Mouse (Mus musculus): Measurements from ENCODE around the gene Scube3. TPM values are rescaled to one million over a fixed set of nuclear protein-coding genes. Genes with fewer than 3 reads are reported as not detected.

The Scube3 gene
- polyA plus RNA-seq, 1 experiment, result not detected

GRCm38 (mm10) chr17:28120460-28120859 is 21.5 kb upstream of the Scube3 start:
- Histone ChIP-seq H3K4me3 (ENCODE audit: insufficient read depth, low read depth, low read length) (no peak overlapping the region), H3K27ac (replicated peaks; ENCODE audit: low read depth, low read length) (no peak overlapping the region), H3K4me1 (ENCODE audit: control insufficient read depth, insufficient read depth, insufficient read length, low read length) (no peaks in the 10 kb centered on the region)

DNA sequence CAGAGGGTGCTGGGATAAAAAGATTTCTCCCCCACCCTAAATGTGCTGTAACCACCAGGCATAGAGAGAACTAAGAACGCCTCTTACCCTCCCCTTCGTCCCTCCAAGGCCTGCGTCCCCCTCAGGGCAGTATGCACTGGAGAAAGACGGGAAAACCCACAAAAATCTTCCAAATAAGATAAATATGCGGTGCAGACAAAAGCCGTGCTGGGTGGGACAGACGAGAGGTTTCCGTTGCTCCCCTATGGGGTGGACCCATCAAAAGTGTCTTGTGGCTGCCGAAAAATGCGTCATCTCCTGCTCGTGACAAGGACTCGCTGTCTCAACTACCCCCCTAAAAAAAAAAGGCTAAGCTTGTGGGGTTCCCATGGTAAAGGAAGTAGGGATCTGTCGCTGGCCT is 19.0 kb upstream of the Scube3 start:
- H3K27ac ChIP-seq (replicated peaks; ENCODE audit: low read depth, low read length), result no peak overlapping the region
- no peaks in the 10 kb centered on the region for H3K4me1 ChIP-seq (ENCODE audit: control insufficient read depth, insufficient read depth, insufficient read length, low read length)
- H3K4me3 ChIP-seq (ENCODE audit: insufficient read depth, low read depth, low read length), result no peak overlapping the region

DNA sequence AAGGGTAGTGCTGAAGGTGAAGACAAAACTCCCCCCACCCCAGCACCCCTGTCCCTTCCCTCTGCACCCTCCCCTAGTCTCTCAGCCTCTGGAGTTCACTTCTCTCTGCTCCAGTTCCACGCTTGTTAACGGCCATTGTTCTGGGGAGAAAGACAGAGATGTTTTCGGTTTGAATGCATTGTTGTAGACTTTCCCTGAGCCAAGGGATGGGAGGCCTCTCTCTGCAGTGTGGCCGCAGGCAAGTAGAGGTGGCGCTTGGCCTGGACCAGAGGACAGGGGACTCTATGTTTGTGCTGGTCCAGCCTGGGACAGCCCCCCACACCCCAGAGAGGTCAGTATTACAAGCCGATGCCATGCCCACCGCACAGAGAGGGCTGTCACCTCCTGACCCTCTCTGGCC is 18.3 kb upstream of the Scube3 start:
- H3K27ac ChIP-seq (replicated peaks; ENCODE audit: low read depth, low read length), result no peak overlapping the region
- H3K4me3 ChIP-seq (ENCODE audit: insufficient read depth, low read depth, low read length), result no peak overlapping the region
- no peaks in the 10 kb centered on the region for H3K4me1 ChIP-seq (ENCODE audit: control insufficient read depth, insufficient read depth, insufficient read length, low read length)

- Histone ChIP-seq H3K27ac (replicated peaks; ENCODE audit: low read depth, low read length) (no peak overlapping the region), H3K4me1 (ENCODE audit: control insufficient read depth, insufficient read depth, insufficient read length, low read length) (no peaks in the 10 kb centered on the region), H3K4me3 (ENCODE audit: insufficient read depth, low read depth, low read length) (no peak overlapping the region)
Measured at GRCm38 (mm10) chr17:28124368-28124767, 17.6 kb upstream of the Scube3 start.

GRCm38 (mm10) chr17:28129796-28130195 is 12.1 kb upstream of the Scube3 start:
- H3K27ac ChIP-seq (replicated peaks; ENCODE audit: low read depth, low read length), result no peak overlapping the region
- no peaks in the 10 kb centered on the region for H3K4me1 ChIP-seq (ENCODE audit: control insufficient read depth, insufficient read depth, insufficient read length, low read length)
- H3K4me3 ChIP-seq (ENCODE audit: insufficient read depth, low read depth, low read length), result no peak overlapping the region

- Histone ChIP-seq H3K4me1 (ENCODE audit: control insufficient read depth, insufficient read depth, insufficient read length, low read length) (no peaks in the 10 kb centered on the region), H3K27ac (replicated peaks; ENCODE audit: low read depth, low read length) (no peak overlapping the region), H3K4me3 (ENCODE audit: insufficient read depth, low read depth, low read length) (no peak overlapping the region)
Measured at GRCm38 (mm10) chr17:28130391-28131125, 11.4 kb upstream of the Scube3 start.

- Histone ChIP-seq H3K4me1 (ENCODE audit: control insufficient read depth, insufficient read depth, insufficient read length, low read length) (no peaks in the 10 kb centered on the region), H3K4me3 (ENCODE audit: insufficient read depth, low read depth, low read length) (no peak overlapping the region), H3K27ac (replicated peaks; ENCODE audit: low read depth, low read length) (no peak overlapping the region)
Measured at GRCm38 (mm10) chr17:28131156-28131555, 10.8 kb upstream of the Scube3 start.

GRCm38 (mm10) chr17:28133193-28133592 is 8.7 kb upstream of the Scube3 start:
- H3K4me3 ChIP-seq (ENCODE audit: insufficient read depth, low read depth, low read length), result no peak overlapping the region
- no peaks in the 10 kb centered on the region for H3K4me1 ChIP-seq (ENCODE audit: control insufficient read depth, insufficient read depth, insufficient read length, low read length)
- no peak overlapping the region for H3K27ac ChIP-seq (replicated peaks; ENCODE audit: low read depth, low read length)

DNA sequence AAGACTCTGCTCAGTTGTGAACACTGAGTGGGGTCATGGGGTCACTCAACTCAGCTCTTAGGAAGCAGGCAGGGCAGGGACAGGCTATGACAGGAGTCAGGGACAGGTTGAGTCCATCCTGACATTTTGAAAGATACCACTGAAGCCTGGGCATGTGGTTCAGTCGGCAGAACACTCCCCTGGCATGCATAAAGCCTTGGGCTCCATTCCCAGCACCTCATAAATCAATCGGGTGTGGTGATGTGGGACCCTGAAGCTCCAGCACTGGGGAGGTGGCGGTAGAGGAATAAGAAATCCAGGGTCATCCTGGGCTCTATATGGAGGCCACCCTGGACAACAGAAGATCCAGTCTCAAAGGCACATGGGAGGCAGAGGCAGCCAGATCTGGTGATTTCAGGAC is 6.4 kb upstream of the Scube3 start:
- Histone ChIP-seq H3K4me3 (ENCODE audit: insufficient read depth, low read depth, low read length) (no peak overlapping the region), H3K27ac (replicated peaks; ENCODE audit: low read depth, low read length) (no peak overlapping the region), H3K4me1 (ENCODE audit: control insufficient read depth, insufficient read depth, insufficient read length, low read length) (no peaks in the 10 kb centered on the region)

DNA sequence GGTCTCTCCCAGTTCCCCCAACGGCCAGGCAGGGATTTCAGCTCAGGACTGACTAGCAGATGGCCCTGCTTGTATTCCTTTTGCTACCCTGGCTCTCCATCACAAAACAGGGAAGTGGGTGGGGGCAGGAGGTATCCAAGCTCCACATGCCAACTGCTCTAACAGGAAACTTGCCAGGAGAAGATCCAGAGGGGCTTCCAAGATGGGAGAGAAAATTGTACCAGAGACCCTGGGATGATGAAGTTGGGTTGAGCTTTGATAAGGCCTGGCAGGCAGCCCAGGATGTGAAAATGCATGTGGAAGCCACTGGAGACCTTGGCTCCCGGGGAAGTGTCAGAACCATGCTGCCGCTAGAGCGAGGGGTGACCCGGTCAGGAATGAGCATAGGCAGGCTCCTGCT is 5.7 kb upstream of the Scube3 start:
- Histone ChIP-seq H3K4me3 (ENCODE audit: insufficient read depth, low read depth, low read length) (no peak overlapping the region), H3K4me1 (ENCODE audit: control insufficient read depth, insufficient read depth, insufficient read length, low read length) (no peaks in the 10 kb centered on the region), H3K27ac (replicated peaks; ENCODE audit: low read depth, low read length) (no peak overlapping the region)

- H3K4me3 ChIP-seq (ENCODE audit: insufficient read depth, low read depth, low read length), result no peak overlapping the region
- H3K27ac ChIP-seq (replicated peaks; ENCODE audit: low read depth, low read length), result no peak overlapping the region
- H3K4me1 ChIP-seq (ENCODE audit: control insufficient read depth, insufficient read depth, insufficient read length, low read length), result no peaks in the 10 kb centered on the region; the same call in 1 of the 2 replicates
Measured at GRCm38 (mm10) chr17:28138013-28138412, 3.9 kb upstream of the Scube3 start.

DNA sequence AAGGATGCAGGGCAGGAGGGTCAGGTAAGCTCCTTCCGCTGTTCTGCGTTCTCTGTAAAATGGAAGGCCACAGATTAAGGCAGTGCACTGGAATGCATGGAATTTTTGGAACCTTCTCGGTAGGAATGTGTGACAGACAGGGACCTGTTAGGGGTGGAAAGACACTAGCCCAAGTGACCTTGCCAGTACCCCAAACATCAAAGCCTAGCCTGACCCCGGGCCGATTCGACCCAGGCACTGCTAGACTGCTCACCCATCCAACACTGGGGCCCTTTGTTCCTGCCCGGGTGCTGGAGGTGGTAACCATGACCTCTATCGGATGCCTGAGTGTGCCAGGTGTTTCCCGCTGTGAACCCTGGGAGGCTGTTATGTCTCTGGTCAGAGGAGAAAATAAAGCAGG is 3.3 kb upstream of the Scube3 start:
- Histone ChIP-seq H3K4me3 (ENCODE audit: insufficient read depth, low read depth, low read length) (no peak overlapping the region), H3K27ac (replicated peaks; ENCODE audit: low read depth, low read length) (no peak overlapping the region), H3K4me1 (ENCODE audit: control insufficient read depth, insufficient read depth, insufficient read length, low read length) (no peaks in the 10 kb centered on the region; the same call in 1 of the 2 replicates)

DNA sequence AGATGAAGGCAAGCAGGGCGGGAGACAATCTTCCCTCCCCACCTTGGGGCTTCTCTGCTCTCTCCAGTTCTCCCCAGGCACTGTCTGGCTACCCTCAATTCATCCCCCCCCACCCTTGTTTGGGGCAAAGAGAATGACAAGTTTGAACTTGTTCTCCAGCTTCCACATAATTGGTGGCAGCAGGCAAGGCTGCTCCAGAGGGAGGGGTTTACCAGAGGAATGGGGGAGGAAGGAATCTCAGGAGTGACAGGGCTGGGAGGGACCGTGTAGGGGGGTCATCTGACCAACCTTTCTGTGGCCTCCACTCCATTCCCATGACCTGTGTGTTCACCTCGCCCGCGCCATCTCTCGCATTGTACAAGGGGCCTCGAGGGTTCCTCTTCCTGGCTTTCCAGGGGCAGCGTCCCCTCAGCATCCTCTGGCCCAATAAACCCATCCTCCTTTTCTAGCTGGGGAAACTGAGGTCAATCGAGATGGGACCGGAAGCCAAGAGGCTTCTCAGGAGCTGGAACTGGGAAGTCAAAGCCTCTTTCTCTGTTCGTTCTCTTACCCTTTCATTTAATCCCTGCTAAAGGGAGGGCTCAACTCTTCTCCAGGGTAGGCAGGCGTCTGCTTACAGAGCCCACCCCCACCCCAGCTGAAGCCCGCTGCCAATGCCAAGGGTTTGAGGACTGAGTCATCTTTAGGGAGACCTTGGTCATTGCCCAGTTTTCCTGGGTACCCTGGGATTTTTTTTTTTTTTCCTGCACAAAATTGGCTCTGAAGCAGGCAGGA is 1.3 kb upstream of the Scube3 start:
- Histone ChIP-seq H3K27ac (replicated peaks; ENCODE audit: low read depth, low read length) (no peak overlapping the region), H3K4me3 (ENCODE audit: insufficient read depth, low read depth, low read length) (no peak overlapping the region), H3K4me1 (ENCODE audit: control insufficient read depth, insufficient read depth, insufficient read length, low read length) (no peaks in the 10 kb centered on the region; the same call in 1 of the 2 replicates)

DNA sequence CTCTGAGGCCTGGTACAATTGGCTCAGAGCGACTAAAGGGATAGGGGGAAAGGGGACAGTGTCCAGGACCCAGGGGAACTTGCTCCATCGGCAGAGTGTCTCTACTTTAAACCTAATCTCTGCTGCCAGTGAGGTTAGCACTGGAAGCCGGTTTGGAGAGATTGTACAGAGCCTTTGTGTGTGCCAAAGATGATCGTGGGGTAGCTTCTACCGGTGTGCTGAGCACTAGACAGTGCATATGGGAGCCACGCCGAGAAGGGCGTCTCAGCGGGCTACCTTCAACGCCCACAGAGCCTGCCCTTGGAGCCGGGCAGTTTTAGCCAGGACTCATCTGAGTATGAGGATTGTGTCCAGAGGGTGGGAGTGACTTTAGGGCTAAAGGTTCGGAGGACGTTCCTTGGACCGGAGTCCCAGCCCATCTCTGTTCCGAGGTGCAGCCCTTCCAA is 713 bp upstream of the Scube3 start:
- peak overlapping the region; percentile 47 for H3K4me3 ChIP-seq (ENCODE audit: insufficient read depth, low read depth, low read length)
- H3K4me1 ChIP-seq (ENCODE audit: control insufficient read depth, insufficient read depth, insufficient read length, low read length), result no peaks in the 10 kb centered on the region; the same call in 1 of the 2 replicates
- no peak overlapping the region for H3K27ac ChIP-seq (replicated peaks; ENCODE audit: low read depth, low read length)

DNA sequence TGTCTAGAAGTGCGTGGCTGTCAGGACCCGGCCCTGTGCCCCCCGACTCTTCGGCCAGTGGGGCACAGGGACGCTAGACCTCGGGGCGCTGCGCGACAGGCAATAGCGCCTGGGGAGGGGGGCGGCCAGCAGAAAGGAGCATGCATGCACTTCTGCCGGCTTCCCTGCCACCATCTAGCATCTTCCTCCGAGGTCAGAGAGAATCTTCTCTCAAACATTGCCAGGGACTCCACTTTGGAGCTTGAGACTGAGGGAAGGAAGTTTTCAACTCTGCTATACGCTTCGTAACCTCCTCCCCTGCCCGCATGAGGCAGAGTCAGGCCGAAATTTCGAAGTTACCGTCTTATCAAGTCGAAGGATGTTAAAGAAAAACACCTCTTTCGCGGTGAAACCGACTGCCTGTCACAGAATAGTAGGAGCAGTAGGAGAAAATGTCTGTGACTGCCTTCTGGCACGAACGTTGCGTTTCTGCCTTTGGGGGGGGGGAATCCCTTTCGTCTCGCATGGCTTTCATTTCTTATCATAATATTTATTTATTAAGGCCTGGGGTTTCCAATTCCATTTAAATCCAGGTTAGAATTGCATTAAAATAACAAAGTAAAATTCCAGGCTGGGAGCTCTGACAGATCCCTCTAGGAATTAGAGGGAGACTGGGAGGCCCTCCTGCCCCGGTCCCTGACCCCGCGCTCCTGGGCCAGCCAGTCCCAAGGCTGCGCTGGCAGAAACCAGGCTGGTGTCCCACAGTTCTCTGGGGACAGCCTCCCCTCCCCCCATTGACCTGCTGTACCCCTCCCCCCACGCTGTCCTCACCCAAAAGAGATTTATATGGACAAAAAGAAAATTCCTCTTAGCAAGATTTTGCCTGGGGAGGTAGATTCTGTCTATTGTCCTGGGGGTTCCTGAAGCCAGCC is 1.0 kb downstream of the Scube3 start:
- peak overlapping the region; percentile 30 for H3K4me3 ChIP-seq (ENCODE audit: insufficient read depth, low read depth, low read length)
- no peak overlapping the region for H3K27ac ChIP-seq (replicated peaks; ENCODE audit: low read depth, low read length)
- no peaks in the 10 kb centered on the region; the same call in 1 of the 2 replicates for H3K4me1 ChIP-seq (ENCODE audit: control insufficient read depth, insufficient read depth, insufficient read length, low read length)
